Mouse (Mus musculus): ENCODE measurements around the gene Otud5.

DNA sequence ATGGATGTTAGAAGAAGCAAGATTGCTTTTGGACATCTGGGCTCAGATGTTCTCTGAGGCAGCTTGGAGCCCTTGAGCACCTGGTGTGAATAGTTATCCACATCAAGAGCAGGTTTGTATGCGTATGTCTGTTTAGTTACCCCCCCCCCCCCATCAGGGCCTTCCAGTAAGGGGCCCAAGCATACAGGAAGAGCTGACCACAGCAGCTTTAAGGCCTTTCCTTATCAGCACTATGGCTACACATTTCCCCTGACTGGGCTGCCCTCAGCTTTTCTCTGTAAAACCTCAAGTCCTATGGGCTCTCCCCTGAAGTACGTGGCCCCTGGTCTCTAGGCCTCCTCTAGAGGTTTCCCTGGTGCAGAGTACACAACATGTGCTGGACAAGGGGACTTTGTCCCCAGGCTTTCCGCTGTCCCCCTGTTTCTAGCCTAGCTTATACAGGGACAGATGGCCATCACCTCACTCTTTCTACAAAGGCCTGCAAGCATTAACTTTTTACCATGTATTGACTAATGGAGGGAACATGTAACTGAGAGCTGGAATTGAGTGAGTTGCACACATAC is 18.1 kb downstream of the Otud5 start:
- TF ChIP-seq CTCF (IDR thresholded peaks at IDR 0.05) (no peak), POLR2A (IDR thresholded peaks at IDR 0.05; ENCODE audit: insufficient read depth, low read depth, low read length) (no peak)
